Mouse (Mus musculus): ENCODE data around the gene Cacna1f. TPM values are rescaled to one million over a fixed set of nuclear protein-coding genes. Genes with fewer than 3 reads are reported as not detected.

Cacna1f gene
- total and polyA plus RNA-seq, 2 experiments, result under 0.01 to 0.04 TPM

DNA sequence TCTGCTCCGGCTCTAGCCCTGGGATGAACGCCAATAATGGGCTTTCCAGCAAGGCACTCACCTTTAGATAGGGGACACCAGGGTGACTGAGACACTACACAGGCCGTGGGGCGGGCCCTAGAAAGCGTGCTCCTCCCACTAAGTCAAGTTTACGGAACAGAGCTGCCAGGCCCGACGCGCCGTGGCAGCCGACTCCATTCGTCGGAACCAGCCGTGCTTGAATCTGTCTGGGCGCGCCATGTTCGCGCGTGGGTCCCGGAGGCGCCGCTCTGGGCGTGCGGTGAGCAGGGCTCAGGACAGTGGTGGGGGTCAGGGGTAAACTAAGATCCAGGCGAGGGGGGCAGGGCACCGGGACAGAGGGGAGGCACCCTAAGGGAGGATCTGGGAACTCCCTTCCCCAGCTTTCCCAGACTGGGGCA is 50.3 kb downstream of the Cacna1f start, which contains the start of gene Prickle3:
Gene Prickle3 (plus strand): TSS at position 40 of the 419 bp plus-strand sequence.
- Histone ChIP-seq H3K27me3 (ENCODE audit: control insufficient read depth, insufficient read depth, low read length) (no peaks in the 10 kb centered on the region), H3K4me1 (ENCODE audit: control insufficient read depth, insufficient read depth, low read length) (peaks cover 3% of the 10 kb centered on the region), H3K9ac (ENCODE audit: low read depth, low read length) (peak within 1 kb of the TSS; percentile 97), H3K27ac (replicated peaks; ENCODE audit: insufficient read depth, low read depth, low read length) (peak within 1 kb of the TSS; percentile 86), H3K4me3 (ENCODE audit: insufficient read depth, low read depth, low read length) (peak within 1 kb of the TSS; percentile 99), H3K79me2 (ENCODE audit: control insufficient read depth, insufficient read depth, low read length) (no peaks in the 10 kb centered on the region), H3K36me3 (ENCODE audit: control insufficient read depth, insufficient read depth, low read length) (peaks cover 4% of the 10 kb centered on the region; the same call in 1 of the 2 replicates)
- peak; percentile 82 for DNase-seq (ENCODE audit: extremely low read depth, low read depth, low spot score)
- TF ChIP-seq CTCF (IDR thresholded peaks at IDR 0.05; ENCODE audit: low read depth, low read length), result no peak
- TF ChIP-seq POLR2A (IDR thresholded peaks at IDR 0.05; ENCODE audit: extremely low read depth, insufficient read depth, low read length), result peak; percentile 50; the same call in 1 of the 2 replicates
- WGBS, result under 1% methylated on average over 26 of the region's 26 CpGs

DNA sequence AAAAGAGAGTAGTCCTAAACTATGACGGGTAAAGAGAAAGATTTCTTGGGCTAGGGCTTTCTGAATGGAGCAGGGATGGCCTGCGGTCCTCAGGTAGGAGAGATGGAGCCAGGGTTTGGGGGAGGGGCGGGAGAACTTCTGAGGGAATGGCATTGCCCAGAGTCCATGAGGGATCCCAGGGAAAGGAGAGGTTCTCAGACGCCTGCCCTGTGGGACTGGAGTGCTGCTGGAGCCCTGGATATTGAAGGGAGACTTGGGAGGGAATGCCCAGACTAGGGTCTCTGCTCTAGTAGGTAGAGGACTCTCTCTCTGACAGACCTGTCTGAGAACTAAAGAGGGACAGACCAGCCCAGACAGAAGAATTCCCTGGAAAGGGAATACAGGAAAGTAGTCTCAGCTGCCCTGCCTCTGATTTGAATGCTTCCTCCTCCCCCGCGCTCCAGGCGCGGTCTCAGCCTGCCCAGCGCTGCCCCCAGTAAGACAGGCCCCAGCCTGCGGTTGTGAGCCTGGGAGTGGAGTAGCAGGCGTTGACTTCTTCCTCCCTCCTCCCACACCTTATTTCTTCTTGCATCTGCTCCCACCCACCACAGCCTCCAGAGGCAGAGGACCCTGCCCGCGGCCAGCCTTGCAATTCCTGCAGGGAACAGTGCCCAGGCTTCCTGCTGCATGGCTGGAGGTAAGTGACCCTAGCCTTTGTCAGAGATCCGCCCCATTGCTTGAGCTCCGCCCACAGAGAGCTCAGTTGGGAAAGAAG is 51.3 kb downstream of the Cacna1f start:
- H3K27ac ChIP-seq (replicated peaks; ENCODE audit: insufficient read depth, low read depth, low read length), result peak overlapping the region; percentile 63
- 6% methylated on average over 13 of the region's 15 CpGs for WGBS
- H3K4me3 ChIP-seq (ENCODE audit: insufficient read depth, low read depth, low read length), result peak overlapping the region; percentile 99
- no peaks in the 10 kb centered on the region for H3K79me2 ChIP-seq (ENCODE audit: control insufficient read depth, insufficient read depth, low read length)
- TF ChIP-seq CTCF (IDR thresholded peaks at IDR 0.05; ENCODE audit: low read depth, low read length), result no peak
- TF ChIP-seq POLR2A (IDR thresholded peaks at IDR 0.05; ENCODE audit: extremely low read depth, insufficient read depth, low read length), result 0 out of 2 replicates have a peak, but pooled peaks have one; percentile 27
- no peaks in the 10 kb centered on the region for H3K27me3 ChIP-seq (ENCODE audit: control insufficient read depth, insufficient read depth, low read length)
- peak; percentile 79 for DNase-seq (ENCODE audit: extremely low read depth, low read depth, low spot score)
- peaks cover 6% of the 10 kb centered on the region for H3K36me3 ChIP-seq (ENCODE audit: control insufficient read depth, insufficient read depth, low read length)
- peaks cover 3% of the 10 kb centered on the region for H3K4me1 ChIP-seq (ENCODE audit: control insufficient read depth, insufficient read depth, low read length)
- peak overlapping the region; percentile 49; the same call in 1 of the 2 replicates for H3K9ac ChIP-seq (ENCODE audit: low read depth, low read length)

DNA sequence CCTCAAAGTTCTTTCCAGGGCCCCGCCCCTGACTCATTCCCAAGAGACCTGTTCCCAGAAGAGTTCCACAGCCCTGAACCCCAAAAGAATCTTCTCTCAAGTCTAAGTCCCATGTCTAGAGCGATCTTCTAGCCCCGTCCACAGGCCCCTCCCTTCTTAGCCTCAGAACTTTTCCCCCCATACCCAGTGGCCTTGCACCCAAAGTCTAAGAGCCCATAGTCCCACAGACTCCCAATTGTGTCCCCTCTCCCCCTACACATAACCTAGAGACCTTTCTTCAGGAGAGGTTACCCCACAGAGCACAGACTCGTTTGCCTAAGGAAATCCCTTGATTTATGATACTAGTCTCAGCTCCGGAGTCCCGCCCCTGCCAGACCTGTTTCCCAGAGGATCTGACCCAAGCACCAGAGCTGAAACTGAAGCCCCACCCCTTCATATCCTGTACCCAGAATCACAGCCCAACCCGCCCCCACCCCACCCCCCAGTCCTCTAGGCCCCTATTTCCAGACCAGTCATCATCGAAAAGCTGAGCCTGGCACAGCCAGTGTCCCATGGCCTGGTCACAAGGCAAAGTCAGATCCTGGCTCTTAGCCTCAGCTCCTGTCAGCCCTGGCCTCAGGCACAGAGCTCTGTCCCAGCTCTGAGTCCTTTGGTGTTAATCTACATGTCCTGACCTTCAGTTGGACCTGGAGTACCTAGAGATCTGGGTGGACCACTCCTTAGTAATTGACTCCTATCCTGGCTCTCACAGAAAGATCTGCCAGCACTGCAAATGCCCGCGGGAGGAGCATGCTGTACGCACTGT is 52.1 kb downstream of the Cacna1f start:
- Histone ChIP-seq H3K36me3 (ENCODE audit: control insufficient read depth, insufficient read depth, low read length) (peaks cover 6% of the 10 kb centered on the region), H3K27ac (replicated peaks; ENCODE audit: insufficient read depth, low read depth, low read length) (no peak overlapping the region), H3K27me3 (ENCODE audit: control insufficient read depth, insufficient read depth, low read length) (no peaks in the 10 kb centered on the region), H3K4me1 (ENCODE audit: control insufficient read depth, insufficient read depth, low read length) (peaks cover 3% of the 10 kb centered on the region), H3K9ac (ENCODE audit: low read depth, low read length) (no peak overlapping the region), H3K79me2 (ENCODE audit: control insufficient read depth, insufficient read depth, low read length) (no peaks in the 10 kb centered on the region), H3K4me3 (ENCODE audit: insufficient read depth, low read depth, low read length) (no peak overlapping the region)
- TF ChIP-seq CTCF (IDR thresholded peaks at IDR 0.05; ENCODE audit: low read depth, low read length) (no peak), POLR2A (IDR thresholded peaks at IDR 0.05; ENCODE audit: extremely low read depth, insufficient read depth, low read length) (no peak)
- DNase-seq (ENCODE audit: extremely low read depth, low read depth, low spot score), result no peak
- 59% methylated on average over 11 of the region's 11 CpGs for WGBS

DNA sequence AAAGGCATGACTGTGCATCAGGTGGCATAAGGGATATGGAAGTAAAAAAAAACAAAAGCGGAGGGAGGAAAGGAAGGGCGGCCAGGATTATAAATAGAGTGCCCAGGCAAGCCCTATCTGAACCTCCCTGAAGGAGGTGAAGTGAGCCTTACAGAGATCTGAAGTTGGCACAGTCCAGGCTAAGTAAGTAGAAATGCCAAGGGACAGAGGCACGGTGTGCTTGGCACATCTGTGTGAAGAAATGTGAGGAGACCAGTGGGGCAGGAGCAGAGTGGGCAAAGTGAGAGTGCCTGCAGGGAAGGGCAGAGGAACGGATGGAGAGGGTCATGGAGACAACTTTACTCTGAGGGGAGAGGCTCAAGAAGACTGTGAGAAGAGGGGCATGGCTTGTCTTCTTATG is 54.2 kb downstream of the Cacna1f start:
- no peak overlapping the region for H3K4me3 ChIP-seq (ENCODE audit: insufficient read depth, low read depth, low read length)
- peaks cover 9% of the 10 kb centered on the region for H3K36me3 ChIP-seq (ENCODE audit: control insufficient read depth, insufficient read depth, low read length)
- peaks cover 3% of the 10 kb centered on the region for H3K4me1 ChIP-seq (ENCODE audit: control insufficient read depth, insufficient read depth, low read length)
- no peaks in the 10 kb centered on the region for H3K27me3 ChIP-seq (ENCODE audit: control insufficient read depth, insufficient read depth, low read length)
- TF ChIP-seq CTCF (IDR thresholded peaks at IDR 0.05; ENCODE audit: low read depth, low read length) (no peak), POLR2A (IDR thresholded peaks at IDR 0.05; ENCODE audit: extremely low read depth, insufficient read depth, low read length) (no peak)
- 96% methylated on average over 4 of the region's 4 CpGs for WGBS
- H3K27ac ChIP-seq (replicated peaks; ENCODE audit: insufficient read depth, low read depth, low read length), result no peak overlapping the region
- DNase-seq (ENCODE audit: extremely low read depth, low read depth, low spot score), result no peak
- H3K9ac ChIP-seq (ENCODE audit: low read depth, low read length), result no peak overlapping the region
- H3K79me2 ChIP-seq (ENCODE audit: control insufficient read depth, insufficient read depth, low read length), result no peaks in the 10 kb centered on the region

DNA sequence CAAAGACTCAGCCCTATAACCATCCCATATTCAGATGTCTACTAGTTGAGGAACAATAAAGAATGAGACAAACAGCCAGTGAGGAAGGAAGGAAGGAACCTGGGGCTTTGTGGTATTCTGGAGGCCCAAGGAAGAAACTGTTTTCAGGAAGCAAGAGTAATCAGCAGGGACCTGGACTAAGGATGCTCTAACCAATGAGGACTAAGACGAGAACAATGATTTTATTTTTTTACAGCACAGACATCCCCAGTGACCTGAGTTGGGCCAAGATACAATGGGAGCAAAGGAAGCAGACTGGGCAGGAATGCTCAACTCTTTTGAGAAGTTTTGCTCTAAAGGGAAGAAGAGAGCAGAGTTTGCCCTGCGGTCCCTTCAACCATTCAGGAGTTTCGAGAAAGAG is 56.1 kb downstream of the Cacna1f start:
- WGBS, result 85% methylated on average over 3 of the region's 3 CpGs
- H3K27ac ChIP-seq (replicated peaks; ENCODE audit: insufficient read depth, low read depth, low read length), result no peak overlapping the region
- TF ChIP-seq POLR2A (IDR thresholded peaks at IDR 0.05; ENCODE audit: extremely low read depth, insufficient read depth, low read length) (no peak), CTCF (IDR thresholded peaks at IDR 0.05; ENCODE audit: low read depth, low read length) (no peak)

More for the DNA sequence above, 56.1 kb downstream of the Cacna1f start:
- DNase-seq (ENCODE audit: extremely low read depth, low read depth, low spot score), result no peak
- Histone ChIP-seq H3K36me3 (ENCODE audit: control insufficient read depth, insufficient read depth, low read length) (peaks cover 9% of the 10 kb centered on the region), H3K9ac (ENCODE audit: low read depth, low read length) (no peak overlapping the region), H3K4me3 (ENCODE audit: insufficient read depth, low read depth, low read length) (no peak overlapping the region), H3K27me3 (ENCODE audit: control insufficient read depth, insufficient read depth, low read length) (no peaks in the 10 kb centered on the region), H3K4me1 (ENCODE audit: control insufficient read depth, insufficient read depth, low read length) (peaks cover 2% of the 10 kb centered on the region), H3K79me2 (ENCODE audit: control insufficient read depth, insufficient read depth, low read length) (no peaks in the 10 kb centered on the region)
